Mouse (Mus musculus): Measurements from ENCODE around the gene Sftpd. TPM values are rescaled to one million over a fixed set of nuclear protein-coding genes. Genes with fewer than 3 reads are reported as not detected.

Sftpd gene
- not detected in 2 replicates for polyA plus RNA-seq (2014; fragmentation: Nextera tagmentation; extraction: Ambion mirVana)

GRCm38 (mm10) chr14:41185059-41185821 is at the start of gene Sftpd:
Sftpd (minus strand) TSS chr14:41185149.
- ATAC-seq (replicated peaks; ENCODE audit: low FRiP score), result no peak
- Histone ChIP-seq H3K4me3 (ENCODE audit: low read depth, low read length) (no peak within 1 kb of the TSS), H3K9me3 (ENCODE audit: control insufficient read depth, low read length) (no peaks in the 10 kb centered on the region), H3K36me3 (ENCODE audit: control insufficient read depth, insufficient read depth, low read length) (no peaks in the 10 kb centered on the region), H3K27me3 (ENCODE audit: control insufficient read depth, insufficient read depth, low read length) (no peaks in the 10 kb centered on the region), H3K4me2 (ENCODE audit: low read depth, low read length, severe bottlenecking) (no peak within 1 kb of the TSS), H3K9ac (ENCODE audit: low read length) (no peak within 1 kb of the TSS), H3K4me1 (replicated peaks; ENCODE audit: control insufficient read depth, insufficient read depth, low read length) (no peaks in the 10 kb centered on the region), H3K27ac (ENCODE audit: low read depth, low read length) (no peak within 1 kb of the TSS)
- 78% methylated on average over 4 of the region's 4 CpGs for WGBS
- DNase-seq (ENCODE audit: low spot score), result no peak

- H3K9ac ChIP-seq (ENCODE audit: low read length), result no peak overlapping the region
- ATAC-seq (replicated peaks; ENCODE audit: low FRiP score) (no peak), DNase-seq (ENCODE audit: low spot score) (no peak)
- no peaks in the 10 kb centered on the region for H3K36me3 ChIP-seq (ENCODE audit: control insufficient read depth, insufficient read depth, low read length)
- H3K27me3 ChIP-seq (ENCODE audit: control insufficient read depth, insufficient read depth, low read length), result no peaks in the 10 kb centered on the region
- H3K9me3 ChIP-seq (ENCODE audit: control insufficient read depth, low read length), result no peaks in the 10 kb centered on the region
- H3K4me2 ChIP-seq (ENCODE audit: low read depth, low read length, severe bottlenecking), result no peak overlapping the region
- no peak overlapping the region for H3K27ac ChIP-seq (ENCODE audit: low read depth, low read length)
- WGBS, result 79% methylated on average over 6 of the region's 6 CpGs
- no peak overlapping the region for H3K4me3 ChIP-seq (ENCODE audit: low read depth, low read length)
- H3K4me1 ChIP-seq (replicated peaks; ENCODE audit: control insufficient read depth, insufficient read depth, low read length), result no peaks in the 10 kb centered on the region
These were observed 13.2 kb upstream of the Sftpd start for GRCm38 (mm10) chr14:41198037-41198730.

DNA sequence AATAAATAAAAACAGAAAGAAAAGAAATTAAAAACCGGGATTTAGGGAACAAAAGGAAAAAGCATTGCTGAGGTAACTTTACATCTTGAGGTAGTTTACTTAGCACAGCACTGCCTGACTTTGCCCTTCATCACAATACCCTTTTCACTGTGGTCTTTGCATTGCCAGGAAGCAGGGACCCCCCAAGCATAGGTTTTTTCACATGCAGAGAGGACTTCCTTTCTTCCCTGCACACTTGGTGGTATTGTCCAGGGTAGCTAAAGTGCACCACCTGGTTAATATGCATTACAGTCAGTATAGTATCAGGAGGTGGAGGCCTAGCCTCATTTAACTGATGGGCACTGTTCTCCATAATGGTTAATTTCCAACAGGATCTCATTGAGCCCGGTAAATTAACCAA is 4.5 kb upstream of the Sftpd start:
- Histone ChIP-seq H3K36me3 (ENCODE audit: control insufficient read depth, insufficient read depth, low read length) (no peaks in the 10 kb centered on the region), H3K9me3 (ENCODE audit: control insufficient read depth, low read length) (peaks cover 2% of the 10 kb centered on the region; the same call in 1 of the 2 replicates), H3K4me2 (ENCODE audit: low read depth, low read length, severe bottlenecking) (no peak overlapping the region), H3K27ac (ENCODE audit: low read depth, low read length) (no peak overlapping the region), H3K27me3 (ENCODE audit: control insufficient read depth, insufficient read depth, low read length) (no peaks in the 10 kb centered on the region), H3K9ac (ENCODE audit: low read length) (no peak overlapping the region), H3K4me1 (replicated peaks; ENCODE audit: control insufficient read depth, insufficient read depth, low read length) (no peaks in the 10 kb centered on the region), H3K4me3 (ENCODE audit: low read depth, low read length) (no peak overlapping the region)
- DNase-seq (ENCODE audit: low spot score) (no peak), ATAC-seq (replicated peaks; ENCODE audit: low FRiP score) (no peak)
- 72% methylated on average over 2 of the region's 2 CpGs for WGBS

DNA sequence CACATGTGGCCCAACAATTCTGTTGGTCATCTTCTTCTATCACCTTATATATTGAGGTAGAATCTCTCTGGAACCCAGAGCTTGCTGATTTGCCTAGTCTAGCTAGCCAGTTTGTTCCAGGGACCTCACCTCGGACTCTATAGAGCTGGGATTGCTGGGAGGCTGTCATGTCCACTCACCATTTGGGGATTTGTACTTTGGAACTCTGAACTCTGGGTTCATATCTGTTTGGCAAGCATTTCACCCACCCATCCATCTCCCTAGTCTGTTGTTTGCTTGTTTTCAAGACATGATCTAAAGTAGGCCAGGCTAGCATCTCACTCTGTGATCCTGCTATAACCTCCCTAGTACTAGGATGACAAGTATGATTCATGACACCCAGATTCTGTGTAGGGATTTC is 10.1 kb downstream of the Sftpd start:
- Histone ChIP-seq H3K36me3 (ENCODE audit: control insufficient read depth, insufficient read depth, low read length) (no peaks in the 10 kb centered on the region), H3K4me1 (replicated peaks; ENCODE audit: control insufficient read depth, insufficient read depth, low read length) (no peaks in the 10 kb centered on the region), H3K4me2 (ENCODE audit: low read depth, low read length, severe bottlenecking) (no peak overlapping the region), H3K27me3 (ENCODE audit: control insufficient read depth, insufficient read depth, low read length) (no peaks in the 10 kb centered on the region), H3K4me3 (ENCODE audit: low read depth, low read length) (no peak overlapping the region), H3K27ac (ENCODE audit: low read depth, low read length) (no peak overlapping the region), H3K9me3 (ENCODE audit: control insufficient read depth, low read length) (no peaks in the 10 kb centered on the region), H3K9ac (ENCODE audit: low read length) (no peak overlapping the region)
- no peak for DNase-seq (ENCODE audit: low spot score)
- 79% methylated on average over 1 of the region's 1 CpGs for WGBS
- ATAC-seq (replicated peaks; ENCODE audit: low FRiP score), result no peak

DNA sequence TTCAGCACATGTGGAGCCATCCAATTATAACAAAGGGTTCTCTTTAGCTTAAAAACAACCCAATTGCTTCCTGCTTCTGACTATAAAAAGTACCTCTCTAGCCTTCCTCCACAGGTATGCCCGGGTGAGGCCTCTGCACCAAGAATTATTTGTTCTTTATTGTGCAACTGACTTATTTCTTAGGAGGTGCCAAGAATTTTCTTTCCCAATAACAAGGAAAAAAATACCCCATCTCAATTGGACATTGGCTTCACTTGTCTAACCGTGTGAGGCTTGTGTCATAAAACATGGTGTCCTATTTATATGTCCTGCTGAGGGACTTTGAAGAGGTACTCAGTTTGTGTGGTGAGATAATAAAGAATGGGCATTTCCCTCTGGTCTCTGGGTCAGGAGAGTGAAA is 14.4 kb downstream of the Sftpd start:
- 83% methylated on average over 2 of the region's 2 CpGs for WGBS
- Histone ChIP-seq H3K27me3 (ENCODE audit: control insufficient read depth, insufficient read depth, low read length) (no peaks in the 10 kb centered on the region), H3K9me3 (ENCODE audit: control insufficient read depth, low read length) (no peaks in the 10 kb centered on the region), H3K27ac (ENCODE audit: low read depth, low read length) (no peak overlapping the region), H3K9ac (ENCODE audit: low read length) (no peak overlapping the region), H3K36me3 (ENCODE audit: control insufficient read depth, insufficient read depth, low read length) (no peaks in the 10 kb centered on the region), H3K4me3 (ENCODE audit: low read depth, low read length) (no peak overlapping the region), H3K4me2 (ENCODE audit: low read depth, low read length, severe bottlenecking) (no peak overlapping the region), H3K4me1 (replicated peaks; ENCODE audit: control insufficient read depth, insufficient read depth, low read length) (no peaks in the 10 kb centered on the region)
- DNase-seq (ENCODE audit: low spot score), result no peak
- no peak for ATAC-seq (replicated peaks; ENCODE audit: low FRiP score)

GRCm38 (mm10) chr14:41168567-41168966 is 16.4 kb downstream of the Sftpd start:
- Histone ChIP-seq H3K4me2 (ENCODE audit: low read depth, low read length, severe bottlenecking) (no peak overlapping the region), H3K36me3 (ENCODE audit: control insufficient read depth, insufficient read depth, low read length) (no peaks in the 10 kb centered on the region), H3K27ac (ENCODE audit: low read depth, low read length) (no peak overlapping the region), H3K9ac (ENCODE audit: low read length) (no peak overlapping the region), H3K9me3 (ENCODE audit: control insufficient read depth, low read length) (no peaks in the 10 kb centered on the region), H3K4me3 (ENCODE audit: low read depth, low read length) (no peak overlapping the region), H3K4me1 (replicated peaks; ENCODE audit: control insufficient read depth, insufficient read depth, low read length) (no peaks in the 10 kb centered on the region), H3K27me3 (ENCODE audit: control insufficient read depth, insufficient read depth, low read length) (no peaks in the 10 kb centered on the region)
- WGBS, result 97% methylated on average over 1 of the region's 1 CpGs
- ATAC-seq (replicated peaks; ENCODE audit: low FRiP score) (no peak), DNase-seq (ENCODE audit: low spot score) (no peak)

- Histone ChIP-seq H3K27ac (ENCODE audit: low read depth, low read length) (no peak overlapping the region), H3K4me3 (ENCODE audit: low read depth, low read length) (no peak overlapping the region), H3K4me1 (replicated peaks; ENCODE audit: control insufficient read depth, insufficient read depth, low read length) (no peaks in the 10 kb centered on the region), H3K36me3 (ENCODE audit: control insufficient read depth, insufficient read depth, low read length) (no peaks in the 10 kb centered on the region), H3K27me3 (ENCODE audit: control insufficient read depth, insufficient read depth, low read length) (no peaks in the 10 kb centered on the region), H3K9me3 (ENCODE audit: control insufficient read depth, low read length) (no peaks in the 10 kb centered on the region), H3K9ac (ENCODE audit: low read length) (no peak overlapping the region), H3K4me2 (ENCODE audit: low read depth, low read length, severe bottlenecking) (no peak overlapping the region)
- no peak for DNase-seq (ENCODE audit: low spot score)
- no peak for ATAC-seq (replicated peaks; ENCODE audit: low FRiP score)
- 64% methylated on average over 5 of the region's 5 CpGs for WGBS
These were observed 17.7 kb downstream of the Sftpd start for GRCm38 (mm10) chr14:41167278-41167677.

GRCm38 (mm10) chr14:41162663-41163062 is 22.3 kb downstream of the Sftpd start:
- DNase-seq (ENCODE audit: low spot score) (no peak), ATAC-seq (replicated peaks; ENCODE audit: low FRiP score) (no peak)
- Histone ChIP-seq H3K36me3 (ENCODE audit: control insufficient read depth, insufficient read depth, low read length) (no peaks in the 10 kb centered on the region), H3K4me3 (ENCODE audit: low read depth, low read length) (no peak overlapping the region), H3K27ac (ENCODE audit: low read depth, low read length) (no peak overlapping the region), H3K9me3 (ENCODE audit: control insufficient read depth, low read length) (no peaks in the 10 kb centered on the region), H3K4me1 (replicated peaks; ENCODE audit: control insufficient read depth, insufficient read depth, low read length) (no peaks in the 10 kb centered on the region), H3K4me2 (ENCODE audit: low read depth, low read length, severe bottlenecking) (no peak overlapping the region), H3K27me3 (ENCODE audit: control insufficient read depth, insufficient read depth, low read length) (no peaks in the 10 kb centered on the region), H3K9ac (ENCODE audit: low read length) (no peak overlapping the region)
- 34% methylated on average over 2 of the region's 2 CpGs for WGBS
